Mouse (Mus musculus): ENCODE results near the gene Foxn1. TPM values are rescaled to one million over a fixed set of nuclear protein-coding genes. Genes with fewer than 3 reads are reported as not detected.

Gene Foxn1
- total and polyA plus RNA-seq, 2 experiments, result not detected

GRCm38 (mm10) chr11:78318411-78318810, 67.9 kb downstream of the Foxn1 start:
- WGBS, result 95% methylated on average over 2 of the region's 2 CpGs
- no peak for TF ChIP-seq CTCF (IDR thresholded peaks at IDR 0.05; ENCODE audit: low read depth, low read length)
- TF ChIP-seq POLR2A (IDR thresholded peaks at IDR 0.05; ENCODE audit: extremely low read depth, insufficient read depth, low read length), result no peak
- no peaks in the 10 kb centered on the region for H3K27me3 ChIP-seq (ENCODE audit: control insufficient read depth, insufficient read depth, low read length)
- H3K4me3 ChIP-seq (ENCODE audit: insufficient read depth, low read depth, low read length), result no peak overlapping the region
- H3K27ac ChIP-seq (replicated peaks; ENCODE audit: insufficient read depth, low read depth, low read length), result no peak overlapping the region
- no peaks in the 10 kb centered on the region for H3K36me3 ChIP-seq (ENCODE audit: control insufficient read depth, insufficient read depth, low read length)
- DNase-seq (ENCODE audit: extremely low read depth, low read depth, low spot score), result no peak
- no peaks in the 10 kb centered on the region for H3K79me2 ChIP-seq (ENCODE audit: control insufficient read depth, insufficient read depth, low read length)
- peaks cover 2% of the 10 kb centered on the region; the same call in 1 of the 2 replicates for H3K4me1 ChIP-seq (ENCODE audit: control insufficient read depth, insufficient read depth, low read length)
- no peak overlapping the region for H3K9ac ChIP-seq (ENCODE audit: low read depth, low read length)

- H3K79me2 ChIP-seq (ENCODE audit: control insufficient read depth, insufficient read depth, low read length), result no peaks in the 10 kb centered on the region
- H3K27me3 ChIP-seq (ENCODE audit: control insufficient read depth, insufficient read depth, low read length), result no peaks in the 10 kb centered on the region
- no peak overlapping the region for H3K27ac ChIP-seq (replicated peaks; ENCODE audit: insufficient read depth, low read depth, low read length)
- TF ChIP-seq CTCF (IDR thresholded peaks at IDR 0.05; ENCODE audit: low read depth, low read length), result no peak
- H3K36me3 ChIP-seq (ENCODE audit: control insufficient read depth, insufficient read depth, low read length), result no peaks in the 10 kb centered on the region
- no peaks in the 10 kb centered on the region; the same call in 1 of the 2 replicates for H3K4me1 ChIP-seq (ENCODE audit: control insufficient read depth, insufficient read depth, low read length)
- no peak for DNase-seq (ENCODE audit: extremely low read depth, low read depth, low spot score)
- H3K9ac ChIP-seq (ENCODE audit: low read depth, low read length), result no peak overlapping the region
- 99% methylated on average over 2 of the region's 2 CpGs for WGBS
- no peak overlapping the region for H3K4me3 ChIP-seq (ENCODE audit: insufficient read depth, low read depth, low read length)
Observed at GRCm38 (mm10) chr11:78313662-78314061, 72.7 kb downstream of the Foxn1 start.

- Histone ChIP-seq H3K4me3 (ENCODE audit: insufficient read depth, low read depth, low read length) (no peak overlapping the region), H3K9ac (ENCODE audit: low read depth, low read length) (no peak overlapping the region), H3K36me3 (ENCODE audit: control insufficient read depth, insufficient read depth, low read length) (no peaks in the 10 kb centered on the region), H3K27ac (replicated peaks; ENCODE audit: insufficient read depth, low read depth, low read length) (no peak overlapping the region), H3K27me3 (ENCODE audit: control insufficient read depth, insufficient read depth, low read length) (no peaks in the 10 kb centered on the region), H3K4me1 (ENCODE audit: control insufficient read depth, insufficient read depth, low read length) (peaks cover 5% of the 10 kb centered on the region), H3K79me2 (ENCODE audit: control insufficient read depth, insufficient read depth, low read length) (no peaks in the 10 kb centered on the region)
- WGBS, result 94% methylated on average over 8 of the region's 8 CpGs
- no peak for TF ChIP-seq POLR2A (IDR thresholded peaks at IDR 0.05; ENCODE audit: extremely low read depth, insufficient read depth, low read length)
- no peak for TF ChIP-seq CTCF (IDR thresholded peaks at IDR 0.05; ENCODE audit: low read depth, low read length)
- no peak for DNase-seq (ENCODE audit: extremely low read depth, low read depth, low spot score)
Observed at GRCm38 (mm10) chr11:78310861-78311511, 75.4 kb downstream of the Foxn1 start.

Other genes starting within 250 kb of the Foxn1 start
- gene Traf4, start 221.0 kb downstream of the Foxn1 start, total RNA-seq (2014; rRNA removed), result 8.8 and 11.1 TPM in 2 replicates
- 69.0 and 73.5 TPM in 2 replicates for gene Traf4, start 221.0 kb downstream of the Foxn1 start, polyA plus RNA-seq (2012; rRNA removed)
- gene Nek8, start 209.9 kb downstream of the Foxn1 start, total RNA-seq (2014; rRNA removed), result 4.1 and 5.2 TPM in 2 replicates
- gene Nek8, start 209.9 kb downstream of the Foxn1 start, polyA plus RNA-seq (2012; rRNA removed), result 5.2 and 7.2 TPM in 2 replicates
- gene Tlcd1, start 209.8 kb downstream of the Foxn1 start, total RNA-seq (2014; rRNA removed), result 44.8 and 50.7 TPM in 2 replicates
- gene Tlcd1, start 209.8 kb downstream of the Foxn1 start, polyA plus RNA-seq (2012; rRNA removed), result 46.6 and 61.5 TPM in 2 replicates
- gene Rpl23a, start 203.0 kb downstream of the Foxn1 start, total RNA-seq (2014; rRNA removed), result 318 and 352 TPM in 2 replicates
- 88.5 and 110 TPM in 2 replicates for gene Rpl23a, start 203.0 kb downstream of the Foxn1 start, polyA plus RNA-seq (2012; rRNA removed)
- 2.6 and 2.8 TPM in 2 replicates for gene Rab34, start 198.1 kb downstream of the Foxn1 start, total RNA-seq (2014; rRNA removed)
- gene Rab34, start 198.1 kb downstream of the Foxn1 start, polyA plus RNA-seq (2012; rRNA removed), result 5.2 and 5.3 TPM in 2 replicates
- 0.55 and 0.60 TPM in 2 replicates for gene Proca1, start 193.2 kb downstream of the Foxn1 start, total RNA-seq (2014; rRNA removed)
- 0.24 and 0.35 TPM in 2 replicates for gene Proca1, start 193.2 kb downstream of the Foxn1 start, polyA plus RNA-seq (2012; rRNA removed)
- 45.5 and 48.1 TPM in 2 replicates for gene Sdf2, start 140.8 kb downstream of the Foxn1 start, total RNA-seq (2014; rRNA removed)
- gene Sdf2, start 140.8 kb downstream of the Foxn1 start, polyA plus RNA-seq (2012; rRNA removed), result 63.9 and 70.1 TPM in 2 replicates
- 11.0 and 13.0 TPM in 2 replicates for gene Supt6, start 140.6 kb downstream of the Foxn1 start, total RNA-seq (2014; rRNA removed)
- gene Supt6, start 140.6 kb downstream of the Foxn1 start, polyA plus RNA-seq (2012; rRNA removed), result 8.0 and 8.9 TPM in 2 replicates
- 66.7 and 68.6 TPM in 2 replicates for gene 2610507B11Rik, start 124.8 kb downstream of the Foxn1 start, total RNA-seq (2014; rRNA removed)
- gene 2610507B11Rik, start 124.8 kb downstream of the Foxn1 start, polyA plus RNA-seq (2012; rRNA removed), result 42.5 and 43.6 TPM in 2 replicates
- 0.18 and 0.27 TPM in 2 replicates for gene BC030499, start 95.7 kb downstream of the Foxn1 start, total RNA-seq (2014; rRNA removed)
- gene BC030499, start 95.7 kb downstream of the Foxn1 start, polyA plus RNA-seq (2012; rRNA removed), result 0.11 and 0.13 TPM in 2 replicates
- gene Spag5, start 85.0 kb downstream of the Foxn1 start, total RNA-seq (2014; rRNA removed), result 0.54 and 0.83 TPM in 2 replicates
- 0.15 and 0.19 TPM in 2 replicates for gene Spag5, start 85.0 kb downstream of the Foxn1 start, polyA plus RNA-seq (2012; rRNA removed)
- 15.8 and 16.9 TPM in 2 replicates for gene Aldoc, start 63.6 kb downstream of the Foxn1 start, total RNA-seq (2014; rRNA removed)
- gene Aldoc, start 63.6 kb downstream of the Foxn1 start, polyA plus RNA-seq (2012; rRNA removed), result 8.8 and 19.1 TPM in 2 replicates
- gene Pigs, start 58.1 kb downstream of the Foxn1 start, total RNA-seq (2014; rRNA removed), result 6.6 and 8.6 TPM in 2 replicates
- gene Pigs, start 58.1 kb downstream of the Foxn1 start, polyA plus RNA-seq (2012; rRNA removed), result 34.9 and 35.5 TPM in 2 replicates
- 5.5 and 7.2 TPM in 2 replicates for gene Unc119, start 43.1 kb downstream of the Foxn1 start, total RNA-seq (2014; rRNA removed)
- gene Unc119, start 43.1 kb downstream of the Foxn1 start, polyA plus RNA-seq (2012; rRNA removed), result 7.7 and 12.7 TPM in 2 replicates
- gene Slc13a2, start 35.7 kb upstream of the Foxn1 start, total RNA-seq (2014; rRNA removed), result 0.65 and 1.9 TPM in 2 replicates
- 4.7 and 5.6 TPM in 2 replicates for gene Slc13a2, start 35.7 kb upstream of the Foxn1 start, polyA plus RNA-seq (2012; rRNA removed)
- gene Slc46a1, start 79.1 kb upstream of the Foxn1 start, total RNA-seq (2014; rRNA removed), result 36.2 and 38.0 TPM in 2 replicates
- 133 and 146 TPM in 2 replicates for gene Slc46a1, start 79.1 kb upstream of the Foxn1 start, polyA plus RNA-seq (2012; rRNA removed)
- gene Sarm1, start 111.2 kb upstream of the Foxn1 start, total RNA-seq (2014; rRNA removed), result 0.09 and 0.34 TPM in 2 replicates
- gene Sarm1, start 111.2 kb upstream of the Foxn1 start, polyA plus RNA-seq (2012; rRNA removed), result 0.21 and 0.24 TPM in 2 replicates
- gene Vtn, start 112.5 kb upstream of the Foxn1 start, total RNA-seq (2014; rRNA removed), result 2,089 and 2,597 TPM in 2 replicates
- gene Vtn, start 112.5 kb upstream of the Foxn1 start, polyA plus RNA-seq (2012; rRNA removed), result 3,152 and 3,193 TPM in 2 replicates
- gene Sebox, start 116.9 kb upstream of the Foxn1 start, total RNA-seq (2014; rRNA removed), result 0.34 and 0.37 TPM in 2 replicates
- 0.36 and 0.91 TPM in 2 replicates for gene Sebox, start 116.9 kb upstream of the Foxn1 start, polyA plus RNA-seq (2012; rRNA removed)
- gene Tmem199, start 125.6 kb upstream of the Foxn1 start, total RNA-seq (2014; rRNA removed), result 7.7 and 10.8 TPM in 2 replicates
- 5.9 and 6.1 TPM in 2 replicates for gene Tmem199, start 125.6 kb upstream of the Foxn1 start, polyA plus RNA-seq (2012; rRNA removed)
- gene Poldip2, start 125.6 kb upstream of the Foxn1 start, total RNA-seq (2014; rRNA removed), result 63.5 and 67.5 TPM in 2 replicates
- 77.6 and 80.9 TPM in 2 replicates for gene Poldip2, start 125.6 kb upstream of the Foxn1 start, polyA plus RNA-seq (2012; rRNA removed)
- gene Tnfaip1, start 149.8 kb upstream of the Foxn1 start, total RNA-seq (2014; rRNA removed), result 11.5 and 14.4 TPM in 2 replicates
- 13.9 and 16.7 TPM in 2 replicates for gene Tnfaip1, start 149.8 kb upstream of the Foxn1 start, polyA plus RNA-seq (2012; rRNA removed)
- gene Ift20, start 149.8 kb upstream of the Foxn1 start, total RNA-seq (2014; rRNA removed), result 107 and 120 TPM in 2 replicates
- gene Ift20, start 149.8 kb upstream of the Foxn1 start, polyA plus RNA-seq (2012; rRNA removed), result 80.7 and 84.2 TPM in 2 replicates
- gene Tmem97, start 164.2 kb upstream of the Foxn1 start, total RNA-seq (2014; rRNA removed), result 102 and 123 TPM in 2 replicates
- gene Tmem97, start 164.2 kb upstream of the Foxn1 start, polyA plus RNA-seq (2012; rRNA removed), result 76.5 and 91.6 TPM in 2 replicates

All from liver, adult 2 months (tissue).